Mouse (Mus musculus) neural tube, embryonic 11.5 days (tissue): ENCODE data around the gene Vamp2. TPM values are rescaled to one million over a fixed set of nuclear protein-coding genes. Genes with fewer than 3 reads are reported as not detected.
A peak's percentile ranks its signal among the peaks of the same experiment; 100 is the strongest.

Source experiments
- ATAC-seq: fragments of 200-750 bp; cut with Nextera tagmentation; 2 replicates; pipeline ENCODE4 v1.8.0; 2017; ENCODE audit warnings: moderate number of reproducible peaks, mild to moderate bottlenecking, moderate TSS enrichment, moderate library complexity; ENCODE audit not compliant: insufficient read depth, low FRiP score, low TSS enrichment
- DNase-seq: peaks from one replicate; pipeline ENCODE4 v3.0.0-alpha.2; 2015; ENCODE audit warnings: low spot score
- H3K27ac ChIP-seq: fragments of 300-500 bp; sonication (generic); 2 replicates; pipeline ENCODE4 v1.5.1; 2014; ENCODE audit warnings: low read depth, mild to moderate bottlenecking, low read length
- H3K27me3 ChIP-seq: fragments of 300-500 bp; sonication (generic); 2 replicates; pipeline ENCODE4 v1.6.1; 2014; ENCODE audit warnings: mild to moderate bottlenecking, low read length, mixed read lengths; ENCODE audit not compliant: control insufficient read depth, insufficient read depth
- H3K36me3 ChIP-seq: fragments of 300-500 bp; sonication (generic); 2 replicates; pipeline ENCODE4 v1.6.1; 2014; ENCODE audit warnings: mild to moderate bottlenecking, low read length, moderate library complexity, mixed read lengths; ENCODE audit not compliant: control insufficient read depth, insufficient read depth
- H3K4me1 ChIP-seq: fragments of 300-500 bp; sonication (generic); 2 replicates; pipeline ENCODE4 v1.6.1; 2014; ENCODE audit warnings: low read length, mixed read lengths; ENCODE audit not compliant: control insufficient read depth, insufficient read depth
- H3K4me2 ChIP-seq: fragments of 300-500 bp; sonication (generic); 2 replicates; pipeline ENCODE4 v1.6.1; 2014; ENCODE audit warnings: low read depth, mild to moderate bottlenecking, moderate library complexity
- H3K4me3 ChIP-seq: fragments of 300-500 bp; sonication (generic); 2 replicates; pipeline ENCODE4 v1.5.1; 2014; ENCODE audit warnings: low read depth, low read length
- H3K9ac ChIP-seq: fragments of 300-500 bp; sonication (generic); 2 replicates; pipeline ENCODE4 v1.6.1; 2014; ENCODE audit warnings: mild to moderate bottlenecking, low read length
- H3K9me3 ChIP-seq: fragments of 300-500 bp; sonication (generic); 2 replicates; pipeline ENCODE4 v1.6.1; 2016; ENCODE audit warnings: low read length; ENCODE audit not compliant: control insufficient read depth
- WGBS: fragments of 180-500 bp; shearing (Covaris S2); extraction: QIAGEN DNeasy Blood & Tissue Kit; methylation state at CpG from one replicate; pipeline ENCODE4 v1.1.7; 2014; 5-methylcytosine and 5-hydroxymethylcytosine counted together
- polyA plus RNA-seq: library from polyadenylated mRNA; unstranded; fragments of >200 nt; fragmentation: Nextera tagmentation; extraction: Ambion mirVana; gene quantifications from 2 replicates; pipeline ENCODE4 v1.2.1, GENCODE M21; 2014

Vamp2 gene
- polyA plus RNA-seq, 1 experiment from 2014 or later, result 112 TPM

GRCm38 (mm10) chr11:69087082-69087481 lies 1.2 kb upstream of the Vamp2 start:
- Histone ChIP-seq H3K9ac (no peak overlapping the region), H3K27me3 (no peaks in the 10 kb centered on the region), H3K4me3 (no peak overlapping the region), H3K4me2 (no peak overlapping the region), H3K9me3 (no peaks in the 10 kb centered on the region), H3K27ac (peak overlapping the region; percentile 40; the same call in 1 of the 2 replicates), H3K36me3 (no peaks in the 10 kb centered on the region), H3K4me1 (peaks cover 10% of the 10 kb centered on the region)
- no peak for ATAC-seq
- no peak for DNase-seq
- 30% methylated on average over 4 of the region's 4 CpGs for WGBS

GRCm38 (mm10) chr11:69087597-69087996 lies 693 bp upstream of the Vamp2 start:
- no peak overlapping the region for H3K4me2 ChIP-seq
- H3K9me3 ChIP-seq, result no peaks in the 10 kb centered on the region
- 77% methylated on average over 2 of the region's 2 CpGs for WGBS
- peak overlapping the region; percentile 96; the same call in 1 of the 2 replicates for H3K4me3 ChIP-seq
- no peak overlapping the region; the same call in 1 of the 2 replicates for H3K9ac ChIP-seq
- no peaks in the 10 kb centered on the region for H3K27me3 ChIP-seq
- H3K36me3 ChIP-seq, result no peaks in the 10 kb centered on the region
- DNase-seq (no peak), ATAC-seq (no peak)
- H3K4me1 ChIP-seq, result peaks cover 10% of the 10 kb centered on the region
- no peak overlapping the region for H3K27ac ChIP-seq

- DNase-seq, result no peak
- Histone ChIP-seq H3K27me3 (no peaks in the 10 kb centered on the region), H3K4me1 (peaks cover 10% of the 10 kb centered on the region), H3K4me2 (peak overlapping the region; percentile 99), H3K9me3 (no peaks in the 10 kb centered on the region), H3K4me3 (peak overlapping the region; percentile 96), H3K36me3 (no peaks in the 10 kb centered on the region), H3K27ac (peak overlapping the region; percentile 89), H3K9ac (peak overlapping the region; percentile 99)
- ATAC-seq, result 0 out of 2 replicates have a peak, but pooled peaks have one; percentile 20
- 13% methylated on average over 25 of the region's 25 CpGs for WGBS
These were observed 746 bp downstream of the Vamp2 start for GRCm38 (mm10) chr11:69088856-69089615.

GRCm38 (mm10) chr11:69089616-69090290 lies 1.5 kb downstream of the Vamp2 start:
- peak overlapping the region; percentile 99 for H3K9ac ChIP-seq
- no peak overlapping the region for H3K27ac ChIP-seq
- H3K4me2 ChIP-seq, result peak overlapping the region; percentile 99
- ATAC-seq (no peak), DNase-seq (no peak)
- H3K4me1 ChIP-seq, result peaks cover 12% of the 10 kb centered on the region
- no peaks in the 10 kb centered on the region for H3K27me3 ChIP-seq
- 90% methylated on average over 12 of the region's 12 CpGs for WGBS
- H3K4me3 ChIP-seq, result peak overlapping the region; percentile 96
- no peaks in the 10 kb centered on the region for H3K36me3 ChIP-seq
- H3K9me3 ChIP-seq, result no peaks in the 10 kb centered on the region

GRCm38 (mm10) chr11:69090367-69090766 lies 2.1 kb downstream of the Vamp2 start:
- no peaks in the 10 kb centered on the region for H3K27me3 ChIP-seq
- WGBS, result 73% methylated on average over 6 of the region's 6 CpGs
- DNase-seq, result no peak
- H3K9me3 ChIP-seq, result no peaks in the 10 kb centered on the region
- H3K4me2 ChIP-seq, result no peak overlapping the region
- ATAC-seq, result no peak
- no peak overlapping the region for H3K27ac ChIP-seq
- H3K4me3 ChIP-seq, result no peak overlapping the region
- H3K4me1 ChIP-seq, result peaks cover 14% of the 10 kb centered on the region
- no peak overlapping the region for H3K9ac ChIP-seq
- no peaks in the 10 kb centered on the region for H3K36me3 ChIP-seq

GRCm38 (mm10) chr11:69091566-69092385 lies 3.5 kb downstream of the Vamp2 start:
- no peaks in the 10 kb centered on the region for H3K36me3 ChIP-seq
- peaks cover 22% of the 10 kb centered on the region for H3K4me1 ChIP-seq
- ATAC-seq, result no peak
- no peak overlapping the region for H3K4me3 ChIP-seq
- H3K9ac ChIP-seq, result no peak overlapping the region
- H3K27me3 ChIP-seq, result no peaks in the 10 kb centered on the region
- WGBS, result 60% methylated on average over 7 of the region's 7 CpGs
- no peak overlapping the region for H3K4me2 ChIP-seq
- H3K27ac ChIP-seq, result no peak overlapping the region
- H3K9me3 ChIP-seq, result no peaks in the 10 kb centered on the region
- no peak for DNase-seq

- Histone ChIP-seq H3K9ac (no peak overlapping the region), H3K4me1 (peaks cover 28% of the 10 kb centered on the region), H3K36me3 (no peaks in the 10 kb centered on the region), H3K4me2 (no peak overlapping the region), H3K27me3 (no peaks in the 10 kb centered on the region), H3K9me3 (no peaks in the 10 kb centered on the region), H3K4me3 (no peak overlapping the region), H3K27ac (no peak overlapping the region)
- DNase-seq (peak; percentile 86), ATAC-seq (no peak)
- 12% methylated on average over 3 of the region's 3 CpGs for WGBS
These were observed 4.1 kb downstream of the Vamp2 start for GRCm38 (mm10) chr11:69092386-69092751.

GRCm38 (mm10) chr11:69092871-69093270 lies 4.6 kb downstream of the Vamp2 start:
- Histone ChIP-seq H3K4me3 (no peak overlapping the region), H3K4me1 (peaks cover 33% of the 10 kb centered on the region)
- WGBS, result 90% methylated on average over 4 of the region's 4 CpGs

More at GRCm38 (mm10) chr11:69092871-69093270, 4.6 kb downstream of the Vamp2 start:
- Histone ChIP-seq H3K36me3 (no peaks in the 10 kb centered on the region), H3K9ac (no peak overlapping the region), H3K27ac (no peak overlapping the region), H3K9me3 (no peaks in the 10 kb centered on the region), H3K27me3 (no peaks in the 10 kb centered on the region), H3K4me2 (no peak overlapping the region)
- no peak for DNase-seq
- ATAC-seq, result no peak
